Mouse (Mus musculus) embryonic facial prominence, embryonic 11.5 days (tissue): ENCODE results near the gene Ffar3. TPM values are rescaled to one million over a fixed set of nuclear protein-coding genes. Genes with fewer than 3 reads are reported as not detected.

ENCODE experiments used
- ATAC-seq: fragments of 200-750 bp; cut with Nextera tagmentation; replicated peaks from 2 replicates; pipeline ENCODE4 v1.8.0; 2017; ENCODE audit warnings: low read depth; ENCODE audit not compliant: insufficient number of reproducible peaks, low FRiP score, low TSS enrichment
- DNase-seq: peaks from one replicate; pipeline ENCODE4 v3.0.0-alpha.2; 2015; ENCODE audit warnings: low spot score
- H3K27ac ChIP-seq: fragments of 300-500 bp; sonication (generic); replicated peaks from 2 replicates; pipeline ENCODE4 v1.5.1; 2014; ENCODE audit warnings: mild to moderate bottlenecking, low read depth, low read length, control low read depth
- H3K27me3 ChIP-seq: fragments of 300-500 bp; sonication (generic); 2 replicates; pipeline ENCODE4 v1.6.1; 2014; ENCODE audit warnings: mild to moderate bottlenecking, low read length, moderate library complexity, mixed read lengths; ENCODE audit not compliant: control insufficient read depth, insufficient read depth
- H3K36me3 ChIP-seq: fragments of 300-500 bp; sonication (generic); replicated peaks from 2 replicates; pipeline ENCODE4 v1.6.1; 2014; ENCODE audit warnings: low read depth, mild to moderate bottlenecking, low read length, moderate library complexity, mixed read lengths; ENCODE audit not compliant: control insufficient read depth, insufficient read depth
- H3K4me1 ChIP-seq: fragments of 300-500 bp; sonication (generic); 2 replicates; pipeline ENCODE4 v1.6.1; 2014; ENCODE audit warnings: low read length, mixed read lengths; ENCODE audit not compliant: control insufficient read depth, insufficient read depth
- H3K4me2 ChIP-seq: fragments of 300-500 bp; sonication (generic); 2 replicates; pipeline ENCODE4 v1.6.1; 2014; ENCODE audit warnings: low read depth, mild to moderate bottlenecking, control low read depth, low read length, moderate library complexity
- H3K4me3 ChIP-seq: fragments of 300-500 bp; sonication (generic); 2 replicates; pipeline ENCODE4 v1.5.1; 2014; ENCODE audit warnings: low read depth, low read length, control low read depth
- H3K9ac ChIP-seq: fragments of 300-500 bp; sonication (generic); replicated peaks from 2 replicates; pipeline ENCODE4 v1.6.1; 2014; ENCODE audit warnings: mild to moderate bottlenecking, control low read depth, low read length
- H3K9me3 ChIP-seq: fragments of 300-500 bp; sonication (generic); replicated peaks from 2 replicates; pipeline ENCODE4 v1.6.1; 2016; ENCODE audit warnings: mild to moderate bottlenecking, low read length, inconsistent platforms, mixed read lengths; ENCODE audit not compliant: control insufficient read depth
- WGBS: fragments of 180-500 bp; shearing (Covaris S2); extraction: QIAGEN DNeasy Blood & Tissue Kit; methylation state at CpG from one replicate; pipeline ENCODE4 v1.1.7; 2014; 5-methylcytosine and 5-hydroxymethylcytosine counted together
- polyA plus RNA-seq: library from polyadenylated mRNA; unstranded; fragments of >200 nt; fragmentation: Nextera tagmentation; extraction: Ambion mirVana; gene quantifications from 2 replicates; pipeline ENCODE4 v1.2.1, GENCODE M21; 2014

Gene Ffar3
- polyA plus RNA-seq, 1 experiment from 2014 or later, result not detected

GRCm38 (mm10) chr7:30805924-30806323 is 50.1 kb downstream of the Ffar3 start:
- no peak overlapping the region for H3K4me3 ChIP-seq
- no peak overlapping the region for H3K27ac ChIP-seq
- H3K4me1 ChIP-seq, result no peaks in the 10 kb centered on the region
- no peak overlapping the region for H3K4me2 ChIP-seq
- no peaks in the 10 kb centered on the region; the same call in 1 of the 2 replicates for H3K9me3 ChIP-seq
- H3K9ac ChIP-seq, result no peak overlapping the region
- peak; percentile 11 for DNase-seq
- WGBS, result 46% methylated on average over 6 of the region's 6 CpGs
- ATAC-seq, result no peak
- H3K36me3 ChIP-seq, result no peaks in the 10 kb centered on the region
- no peaks in the 10 kb centered on the region for H3K27me3 ChIP-seq

Other genes starting within 250 kb of the Ffar3 start
- gene Upk1a, start 243.3 kb downstream of the Ffar3 start, polyA plus RNA-seq, result 0.14 and 0.35 TPM in 2 replicates
- gene Cox6b1, start 230.0 kb downstream of the Ffar3 start, polyA plus RNA-seq, result 700 and 782 TPM in 2 replicates
- gene Etv2, start 220.3 kb downstream of the Ffar3 start, polyA plus RNA-seq, result 0.20 TPM in 1 of 2 replicates, not detected in the other
- 108 and 118 TPM in 2 replicates for gene Rbm42, start 205.9 kb downstream of the Ffar3 start, polyA plus RNA-seq
- gene Haus5, start 191.2 kb downstream of the Ffar3 start, polyA plus RNA-seq, result 50.1 and 53.1 TPM in 2 replicates
- gene Pmis2, start 184.6 kb downstream of the Ffar3 start, polyA plus RNA-seq, result not detected in 2 replicates
- not detected in 2 replicates for gene 2200002J24Rik, start 157.3 kb downstream of the Ffar3 start, polyA plus RNA-seq
- gene Atp4a, start 144.0 kb downstream of the Ffar3 start, polyA plus RNA-seq, result 0.26 TPM in 1 of 2 replicates, not detected in the other
- 129 and 145 TPM in 2 replicates for gene Tmem147, start 126.6 kb downstream of the Ffar3 start, polyA plus RNA-seq
- gene Gapdhs, start 112.5 kb downstream of the Ffar3 start, polyA plus RNA-seq, result 0.24 TPM in 1 of 2 replicates, not detected in the other
- 1.0 and 2.0 TPM in 2 replicates for gene Sbsn, start 104.7 kb downstream of the Ffar3 start, polyA plus RNA-seq
- not detected in 2 replicates for gene Dmkn, start 92.4 kb downstream of the Ffar3 start, polyA plus RNA-seq
- gene Krtdap, start 68.3 kb downstream of the Ffar3 start, polyA plus RNA-seq, result not detected in 2 replicates
- not detected in 2 replicates for gene Ffar2, start 32.4 kb downstream of the Ffar3 start, polyA plus RNA-seq
- not detected in 2 replicates for gene Ffar1, start 5.4 kb upstream of the Ffar3 start, polyA plus RNA-seq
- not detected in 2 replicates for gene Cd22, start 24.2 kb upstream of the Ffar3 start, polyA plus RNA-seq
- gene Mag, start 58.7 kb upstream of the Ffar3 start, polyA plus RNA-seq, result 0.17 and 0.42 TPM in 2 replicates
- gene Hamp2, start 68.5 kb upstream of the Ffar3 start, polyA plus RNA-seq, result not detected in 2 replicates
- gene Hamp, start 87.9 kb upstream of the Ffar3 start, polyA plus RNA-seq, result not detected in 2 replicates
- gene Usf2, start 100.6 kb upstream of the Ffar3 start, polyA plus RNA-seq, result 21.9 and 25.9 TPM in 2 replicates
- 18.9 and 20.5 TPM in 2 replicates for gene Lsr, start 117.3 kb upstream of the Ffar3 start, polyA plus RNA-seq
- 1.6 and 1.8 TPM in 2 replicates for gene Fam187b, start 117.6 kb upstream of the Ffar3 start, polyA plus RNA-seq
- gene Fxyd5, start 186.3 kb upstream of the Ffar3 start, polyA plus RNA-seq, result 10.3 and 12.5 TPM in 2 replicates
- 8.7 and 11.2 TPM in 2 replicates for gene Fxyd7, start 195.3 kb upstream of the Ffar3 start, polyA plus RNA-seq
- gene Fxyd1, start 201.0 kb upstream of the Ffar3 start, polyA plus RNA-seq, result 11.8 and 12.0 TPM in 2 replicates
- gene Lgi4, start 203.2 kb upstream of the Ffar3 start, polyA plus RNA-seq, result 1.2 and 1.5 TPM in 2 replicates
- 11.8 TPM in 2 replicates for gene Fxyd3, start 220.5 kb upstream of the Ffar3 start, polyA plus RNA-seq